Mouse (Mus musculus): ENCODE data around the gene Il6ra. TPM values are rescaled to one million over a fixed set of nuclear protein-coding genes. Genes with fewer than 3 reads are reported as not detected.

Il6ra gene
- 0.25 and 0.38 TPM in 2 replicates for polyA plus RNA-seq (2016; fragmentation: Nextera tagmentation; extraction: Ambion mirVana)

DNA sequence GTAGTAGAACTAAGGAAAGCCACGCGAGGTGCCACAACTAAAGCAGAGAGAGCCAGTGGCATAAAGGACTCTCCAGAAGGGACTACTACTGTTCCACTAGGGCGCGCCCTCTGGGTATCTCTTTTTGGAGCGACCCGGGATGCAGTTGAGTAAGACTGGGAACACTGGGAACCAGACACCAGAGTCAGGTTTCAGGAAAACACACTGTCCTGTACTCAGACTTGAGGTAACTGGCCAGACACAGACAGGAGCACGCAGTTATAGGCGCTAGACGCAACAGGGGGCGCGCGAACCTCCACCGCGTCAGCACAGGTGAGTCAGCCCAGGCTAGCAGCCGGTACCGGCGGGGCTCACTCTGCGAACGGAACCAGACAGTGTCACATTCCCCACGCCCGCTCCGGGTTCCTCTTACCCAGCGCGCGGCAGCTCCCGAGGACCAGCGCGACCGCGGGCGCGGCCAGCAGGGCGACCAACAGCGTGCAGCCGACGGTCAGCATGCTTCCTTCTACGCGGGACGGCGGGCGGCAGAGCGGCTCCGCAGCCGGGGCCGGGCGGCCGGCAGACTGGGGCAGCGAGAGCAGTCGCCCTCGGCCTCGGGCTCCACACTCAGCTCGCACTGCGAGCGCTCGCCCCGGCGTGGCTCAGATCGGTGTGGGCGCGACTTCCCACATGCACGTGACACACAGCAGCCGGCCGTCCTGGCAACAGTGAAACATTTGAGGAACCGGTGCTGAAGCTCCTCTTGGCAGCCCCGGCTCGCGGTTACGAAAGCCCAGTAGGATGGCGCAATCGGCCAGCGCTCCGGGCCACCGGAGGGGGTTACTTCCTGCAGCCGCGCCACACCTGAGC is at the start of gene Il6ra:
TSS of gene Il6ra (minus strand) at position 654 of the 849 bp plus-strand sequence.
- Histone ChIP-seq H3K4me1 (peaks cover 15% of the 10 kb centered on the region), H3K36me3 (no peaks in the 10 kb centered on the region), H3K9me3 (replicated peaks) (no peaks in the 10 kb centered on the region), H3K27ac (peak within 1 kb of the TSS; percentile 74), H3K27me3 (ENCODE audit: low read depth, poor library complexity, severe bottlenecking) (peaks cover 45% of the 10 kb centered on the region), H3K4me3 (peak within 1 kb of the TSS; percentile 63)
- peak; percentile 80 for DNase-seq (ENCODE audit: low spot score)
- 1% methylated on average over 75 of the region's 75 CpGs for WGBS

- Histone ChIP-seq H3K27ac (peak overlapping the region; percentile 97), H3K4me3 (peak overlapping the region; percentile 98), H3K36me3 (peaks cover 43% of the 10 kb centered on the region), H3K27me3 (ENCODE audit: low read depth, poor library complexity, severe bottlenecking) (no peaks in the 10 kb centered on the region), H3K9me3 (replicated peaks) (no peaks in the 10 kb centered on the region), H3K4me1 (peaks cover 50% of the 10 kb centered on the region)
- 7% methylated on average over 14 of the region's 14 CpGs for WGBS
- DNase-seq (ENCODE audit: low spot score), result peak; percentile 52
Observed at GRCm38 (mm10) chr3:89962059-89962750, 49.2 kb upstream of the Il6ra start.

DNA sequence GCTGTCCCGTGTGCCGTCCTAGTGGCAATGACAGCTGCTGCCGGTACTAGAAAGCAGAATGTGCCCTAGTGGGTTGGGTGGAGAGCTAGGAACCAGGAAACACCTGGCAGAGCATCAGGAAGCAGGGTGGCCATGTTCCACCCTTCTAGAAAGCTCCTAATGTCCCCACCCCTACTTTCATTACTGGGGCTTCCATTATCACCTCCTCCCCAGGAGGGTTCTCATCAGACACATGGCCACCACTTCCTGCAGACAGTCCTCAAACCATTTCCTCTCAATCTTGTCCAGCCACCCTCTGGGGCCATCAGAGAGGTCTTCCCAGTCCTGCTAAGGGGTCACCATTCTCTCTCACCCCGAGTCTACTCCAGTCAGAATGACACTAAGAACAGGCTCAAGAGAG is 48.4 kb upstream of the Il6ra start:
- whole genome bisulfite sequencing, result 60% methylated on average over 4 of the region's 4 CpGs
- peaks cover 50% of the 10 kb centered on the region for H3K4me1 ChIP-seq
- no peak for DNase-seq (ENCODE audit: low spot score)
- no peaks in the 10 kb centered on the region for H3K27me3 ChIP-seq (ENCODE audit: low read depth, poor library complexity, severe bottlenecking)
- H3K4me3 ChIP-seq, result peak overlapping the region; percentile 98
- H3K27ac ChIP-seq, result peak overlapping the region; percentile 97; the same call in 1 of the 2 replicates
- H3K9me3 ChIP-seq (replicated peaks), result no peaks in the 10 kb centered on the region
- H3K36me3 ChIP-seq, result peaks cover 51% of the 10 kb centered on the region

GRCm38 (mm10) chr3:89960469-89960868 is 47.5 kb upstream of the Il6ra start:
- peak overlapping the region; percentile 98 for H3K4me3 ChIP-seq
- no peaks in the 10 kb centered on the region for H3K27me3 ChIP-seq (ENCODE audit: low read depth, poor library complexity, severe bottlenecking)
- peak; percentile 91 for DNase-seq (ENCODE audit: low spot score)
- peak overlapping the region; percentile 80 for H3K27ac ChIP-seq
- H3K9me3 ChIP-seq (replicated peaks), result no peaks in the 10 kb centered on the region
- under 1% methylated on average over 30 of the region's 30 CpGs for WGBS
- H3K36me3 ChIP-seq, result peaks cover 54% of the 10 kb centered on the region
- H3K4me1 ChIP-seq, result peaks cover 50% of the 10 kb centered on the region

DNA sequence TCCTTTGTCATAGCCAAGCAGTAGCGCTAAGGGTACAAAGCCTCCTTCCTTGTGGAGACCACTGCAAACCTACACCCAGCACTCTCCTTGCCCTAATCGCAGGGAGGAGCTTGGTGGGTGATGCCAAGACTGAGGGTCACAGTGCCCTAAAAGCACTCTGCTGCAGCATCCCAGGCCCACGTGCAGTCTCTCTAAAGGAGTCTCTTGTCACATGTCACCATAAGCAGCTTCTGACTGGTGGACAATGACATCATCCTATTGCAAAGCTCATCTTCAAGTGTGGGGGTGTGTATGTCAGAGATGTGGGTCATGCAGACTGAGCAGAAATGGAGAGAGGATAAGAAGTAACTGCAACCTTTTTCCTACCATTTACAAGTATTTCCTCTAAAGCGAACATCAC is 46.4 kb upstream of the Il6ra start:
- WGBS, result 88% methylated on average over 4 of the region's 4 CpGs
- Histone ChIP-seq H3K27ac (no peak overlapping the region), H3K4me1 (peaks cover 46% of the 10 kb centered on the region), H3K4me3 (no peak overlapping the region), H3K27me3 (ENCODE audit: low read depth, poor library complexity, severe bottlenecking) (no peaks in the 10 kb centered on the region), H3K9me3 (replicated peaks) (no peaks in the 10 kb centered on the region), H3K36me3 (peaks cover 57% of the 10 kb centered on the region)
- no peak for DNase-seq (ENCODE audit: low spot score)

- DNase-seq (ENCODE audit: low spot score), result no peak
- no peak overlapping the region for H3K4me3 ChIP-seq
- H3K36me3 ChIP-seq, result peaks cover 68% of the 10 kb centered on the region
- H3K4me1 ChIP-seq, result peaks cover 34% of the 10 kb centered on the region
- no peaks in the 10 kb centered on the region for H3K9me3 ChIP-seq (replicated peaks)
- H3K27me3 ChIP-seq (ENCODE audit: low read depth, poor library complexity, severe bottlenecking), result no peaks in the 10 kb centered on the region
- 95% methylated on average over 9 of the region's 9 CpGs for WGBS
- H3K27ac ChIP-seq, result no peak overlapping the region
Observed at GRCm38 (mm10) chr3:89957880-89958279, 44.9 kb upstream of the Il6ra start.

DNA sequence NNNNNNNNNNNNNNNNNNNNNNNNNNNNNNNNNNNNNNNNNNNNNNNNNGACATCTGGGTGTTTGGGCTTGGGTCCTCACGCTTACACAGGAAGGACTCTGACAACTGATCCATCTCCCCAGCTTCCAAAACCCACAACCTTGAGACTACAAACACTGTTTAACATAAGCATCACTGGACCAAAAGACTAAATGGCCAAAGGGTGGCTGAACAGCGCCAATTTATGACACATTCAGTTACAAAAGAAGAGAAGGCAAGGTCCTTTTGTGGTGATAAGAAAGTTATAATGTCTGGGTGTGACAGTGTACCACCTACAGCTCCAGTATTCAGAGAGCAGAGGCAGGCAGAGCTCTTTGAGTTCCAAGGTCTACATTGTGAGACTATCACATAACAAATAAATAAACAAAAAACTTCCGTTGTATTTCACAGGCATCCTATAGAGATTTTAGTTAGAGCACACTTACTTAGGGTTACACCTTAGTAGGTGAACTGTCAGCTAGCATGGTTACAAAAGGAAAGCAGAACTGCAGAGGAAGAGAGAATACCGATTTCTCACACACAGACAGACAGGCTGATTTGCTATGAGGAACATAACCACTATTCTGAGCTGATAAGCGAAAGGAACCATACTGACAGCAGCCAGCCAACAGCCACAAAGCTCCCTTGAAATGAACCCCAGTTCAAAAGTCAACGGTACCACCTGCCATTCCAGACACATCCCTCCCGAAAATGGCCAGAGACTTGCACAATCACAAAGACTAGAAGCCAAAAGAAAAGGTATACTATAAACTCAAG is 43.4 kb upstream of the Il6ra start:
- 94% methylated on average over 7 of the region's 7 CpGs for WGBS
- Histone ChIP-seq H3K27ac (no peak overlapping the region), H3K36me3 (peaks cover 83% of the 10 kb centered on the region), H3K4me1 (peaks cover 20% of the 10 kb centered on the region), H3K4me3 (no peak overlapping the region), H3K9me3 (replicated peaks) (no peaks in the 10 kb centered on the region), H3K27me3 (ENCODE audit: low read depth, poor library complexity, severe bottlenecking) (no peaks in the 10 kb centered on the region)
- DNase-seq (ENCODE audit: low spot score), result no peak

GRCm38 (mm10) chr3:89953420-89953819 is 40.4 kb upstream of the Il6ra start:
- Histone ChIP-seq H3K27ac (no peak overlapping the region), H3K4me1 (no peaks in the 10 kb centered on the region), H3K9me3 (replicated peaks) (no peaks in the 10 kb centered on the region), H3K27me3 (ENCODE audit: low read depth, poor library complexity, severe bottlenecking) (no peaks in the 10 kb centered on the region), H3K4me3 (no peak overlapping the region), H3K36me3 (peaks cover 100% of the 10 kb centered on the region)
- 7% methylated on average over 4 of the region's 4 CpGs for WGBS
- peak; percentile 89 for DNase-seq (ENCODE audit: low spot score)

DNA sequence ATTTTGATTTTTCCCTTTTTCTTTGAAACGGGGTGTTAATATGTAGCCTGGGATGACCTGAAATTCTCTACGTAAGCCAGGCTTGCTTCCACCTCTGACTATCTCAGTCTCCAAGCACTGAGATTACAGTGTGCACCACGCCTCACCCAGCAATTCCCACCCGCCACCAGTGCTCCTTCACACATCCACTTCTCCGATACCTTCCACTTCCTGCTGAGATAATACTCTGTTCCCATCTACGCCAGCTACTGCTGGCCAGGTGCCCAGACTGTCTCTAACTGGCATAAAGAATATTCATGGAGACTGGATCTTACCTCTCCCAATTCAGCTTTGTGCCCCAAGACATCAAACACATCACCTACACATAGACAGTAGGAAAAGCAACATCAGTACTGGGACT is 35.7 kb upstream of the Il6ra start:
- 96% methylated on average over 6 of the region's 6 CpGs for WGBS
- no peak for DNase-seq (ENCODE audit: low spot score)
- H3K36me3 ChIP-seq, result peaks cover 100% of the 10 kb centered on the region

DNA sequence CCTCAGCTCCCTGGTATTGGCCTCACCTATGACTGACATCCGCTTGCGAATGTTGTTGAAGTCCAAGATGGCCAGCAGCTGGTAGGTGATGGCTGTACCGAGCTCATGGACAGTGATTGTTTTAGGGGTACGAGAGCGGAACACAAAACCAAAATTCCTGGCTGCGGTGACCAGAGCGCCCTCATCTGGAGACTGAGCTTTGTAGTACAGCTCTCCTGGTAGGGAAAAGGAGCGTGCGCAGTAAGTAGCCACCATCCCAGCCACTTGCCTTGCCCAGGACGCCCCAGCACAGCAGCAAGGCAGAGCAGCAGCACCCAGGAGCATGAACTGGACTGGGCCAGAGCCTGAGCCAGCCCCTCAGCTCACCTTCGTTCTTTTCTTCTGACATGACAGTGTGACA is 35.0 kb upstream of the Il6ra start:
- Histone ChIP-seq H3K4me1 (no peaks in the 10 kb centered on the region), H3K9me3 (replicated peaks) (no peaks in the 10 kb centered on the region), H3K4me3 (no peak overlapping the region), H3K36me3 (peaks cover 100% of the 10 kb centered on the region), H3K27ac (no peak overlapping the region), H3K27me3 (ENCODE audit: low read depth, poor library complexity, severe bottlenecking) (no peaks in the 10 kb centered on the region)
- 87% methylated on average over 11 of the region's 11 CpGs for WGBS
- no peak for DNase-seq (ENCODE audit: low spot score)

More for the DNA sequence above, 35.7 kb upstream of the Il6ra start:
- no peaks in the 10 kb centered on the region for H3K4me1 ChIP-seq
- H3K27me3 ChIP-seq (ENCODE audit: low read depth, poor library complexity, severe bottlenecking), result no peaks in the 10 kb centered on the region
- H3K27ac ChIP-seq, result no peak overlapping the region
- H3K4me3 ChIP-seq, result no peak overlapping the region
- no peaks in the 10 kb centered on the region for H3K9me3 ChIP-seq (replicated peaks)

DNA sequence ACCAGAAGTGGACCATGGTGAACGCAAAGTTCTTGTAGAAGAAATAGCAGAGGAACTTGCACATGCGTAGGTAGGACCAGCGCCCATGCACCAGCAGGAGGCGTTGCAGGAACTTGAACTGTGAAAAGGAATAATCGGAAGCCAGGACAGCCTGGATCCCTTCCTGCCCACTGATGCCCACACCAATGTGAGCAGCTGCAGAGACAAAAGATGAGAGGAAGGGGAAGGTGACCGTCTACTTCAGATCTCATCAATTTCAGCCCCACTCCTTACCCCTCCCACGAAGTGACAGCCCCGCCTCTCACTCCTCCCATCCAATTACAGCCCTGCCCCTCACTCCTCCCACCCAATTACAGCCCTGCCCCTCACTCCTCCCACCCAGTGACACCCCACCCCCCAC is 32.0 kb upstream of the Il6ra start:
- no peaks in the 10 kb centered on the region for H3K4me1 ChIP-seq
- 84% methylated on average over 8 of the region's 8 CpGs for WGBS
- H3K9me3 ChIP-seq (replicated peaks), result no peaks in the 10 kb centered on the region
- DNase-seq (ENCODE audit: low spot score), result no peak
- H3K27me3 ChIP-seq (ENCODE audit: low read depth, poor library complexity, severe bottlenecking), result no peaks in the 10 kb centered on the region
- H3K27ac ChIP-seq, result no peak overlapping the region
- no peak overlapping the region for H3K4me3 ChIP-seq
- peaks cover 100% of the 10 kb centered on the region for H3K36me3 ChIP-seq

DNA sequence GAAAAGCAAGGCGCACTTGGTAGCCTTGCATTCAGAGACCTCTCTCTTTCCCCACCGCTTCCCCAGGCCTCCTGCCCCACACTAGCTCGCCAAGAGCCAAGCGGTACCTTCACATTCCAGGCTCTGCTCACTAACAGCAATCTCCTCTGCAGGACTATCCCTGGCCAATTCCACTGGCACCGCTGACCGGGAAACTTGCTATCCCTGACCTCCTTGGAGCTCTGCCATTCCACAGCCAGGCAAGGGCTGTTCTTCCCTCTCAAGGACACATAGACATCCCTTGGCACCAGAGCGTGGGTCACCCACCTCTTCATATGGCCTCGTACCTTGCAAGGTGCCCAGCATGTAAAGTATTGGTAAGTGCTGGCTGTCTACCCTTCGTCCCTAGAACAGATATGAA is 29.9 kb upstream of the Il6ra start:
- Histone ChIP-seq H3K4me3 (no peak overlapping the region), H3K27me3 (ENCODE audit: low read depth, poor library complexity, severe bottlenecking) (no peaks in the 10 kb centered on the region), H3K9me3 (replicated peaks) (no peaks in the 10 kb centered on the region), H3K27ac (no peak overlapping the region), H3K4me1 (no peaks in the 10 kb centered on the region), H3K36me3 (peaks cover 97% of the 10 kb centered on the region)
- no peak for DNase-seq (ENCODE audit: low spot score)
- 94% methylated on average over 9 of the region's 9 CpGs for WGBS

All from limb, embryonic 10.5 days (tissue).